Mouse (Mus musculus) MEL (cell line): ENCODE measurements around the gene Rspry1.

Experiments used
- CTCF ChIP-seq, 3 experiments: IDR thresholded peaks in 2 of 3; conservative IDR thresholded peaks in 1 of 3; 2 replicates each; pipeline ENCODE4 v1.5.1; 2011 to 2012; ENCODE audit warnings: low read length in 3 of 3, low read depth in 2 of 3, mild to moderate bottlenecking in 2 of 3, improper control_type of control experiment in 1 of 3, inconsistent platforms in 1 of 3, mixed read lengths in 1 of 3, moderate library complexity in 1 of 3; ENCODE audit not compliant: control insufficient read depth in 1 of 3, insufficient read depth in 1 of 3, poor library complexity in 1 of 3, severe bottlenecking in 1 of 3
- EP300 ChIP-seq, 2 experiments: IDR thresholded peaks; 2 replicates each; pipeline ENCODE4 v1.6.1; 2011; ENCODE audit warnings: improper control_type of control experiment in 2 of 2, low read length in 2 of 2, low read depth in 1 of 2, mild to moderate bottlenecking in 1 of 2
- GABPA ChIP-seq: IDR thresholded peaks from 2 replicates; pipeline ENCODE4 v1.6.1; 2012; ENCODE audit warnings: low read depth, mild to moderate bottlenecking, inconsistent platforms, low read length, improper control_type of control experiment, moderate library complexity
- MEF2A ChIP-seq: IDR thresholded peaks from 2 replicates; pipeline ENCODE4 v1.6.1; 2014; ENCODE audit warnings: low read depth, mild to moderate bottlenecking, inconsistent platforms, low read length, improper control_type of control experiment; ENCODE audit not compliant: poor library complexity, insufficient replicate concordance, severe bottlenecking; ENCODE audit errors: extremely low read depth
- MXI1 ChIP-seq: IDR thresholded peaks from 2 replicates; pipeline ENCODE4 v1.6.1; 2011; ENCODE audit warnings: mild to moderate bottlenecking, low read depth, low read length, improper control_type of control experiment
- POLR2AphosphoS2 ChIP-seq: IDR thresholded peaks from 2 replicates; pipeline ENCODE4 v1.6.1; 2011; ENCODE audit warnings: low read length, improper control_type of control experiment
- UBTF ChIP-seq: IDR thresholded peaks from 2 replicates; pipeline ENCODE4 v1.6.1; 2012; ENCODE audit warnings: low read depth, mild to moderate bottlenecking, inconsistent platforms, low read length, improper control_type of control experiment, moderate library complexity, borderline replicate concordance; ENCODE audit not compliant: insufficient read depth

- TF ChIP-seq GABPA (no peak), CTCF (IDR thresholded peaks at IDR 0.05 in 2 of 3, conservative IDR thresholded peaks at IDR 0.05 in 1 of 3; ENCODE audit: control insufficient read depth in 1 of 3, insufficient read depth in 1 of 3, low read depth in 2 of 3, low read length in 3 of 3, poor library complexity in 1 of 3, severe bottlenecking in 1 of 3) (no peak), EP300 (IDR thresholded peaks at IDR 0.05; ENCODE audit: low read depth in 1 of 2, low read length in 2 of 2) (peak; percentile 46 to 52), UBTF (no peak), POLR2AphosphoS2 (no peak), MXI1 (peak; percentile 40; the same call in 1 of the 2 replicates), MEF2A (no peak)
Observed at GRCm38 (mm10) chr8:94649496-94649895, 47.8 kb downstream of the Rspry1 start.
